Mouse (Mus musculus): ENCODE results near the gene Ahcyl1. TPM values are rescaled to one million over a fixed set of nuclear protein-coding genes. Genes with fewer than 3 reads are reported as not detected.

The Ahcyl1 gene
- total and polyA plus RNA-seq, 3 experiments: 31.3 to 83.4 (median 32.5) TPM

GRCm38 (mm10) chr3:107630682-107631522 is 65.5 kb downstream of the Ahcyl1 start, which contains the start of gene Gm10961 (continued):
- TF ChIP-seq ETS1 (conservative IDR thresholded peaks at IDR 0.05; ENCODE audit: low read depth, low read length) (peak; percentile 44), BHLHE40 (IDR thresholded peaks at IDR 0.05; ENCODE audit: low read depth, low read length) (0 out of 2 replicates have a peak, but pooled peaks have one; percentile 8), UBTF (IDR thresholded peaks at IDR 0.05; ENCODE audit: low read depth, low read length) (peak; percentile 57; the same call in 1 of the 2 replicates), MAFK (IDR thresholded peaks at IDR 0.05; ENCODE audit: insufficient replicate concordance, low read length) (no peak), MXI1 (IDR thresholded peaks at IDR 0.05; ENCODE audit: low read depth, low read length) (no peak), TBP (conservative IDR thresholded peaks at IDR 0.05; ENCODE audit: low read depth, low read length) (no peak)

- H3K27ac ChIP-seq (ENCODE audit: insufficient read depth, low read depth): no peak overlapping the region
- in situ Hi-C loops (cut with MboI; ENCODE audit: low pct_ligation_motif_present, low pct_unique_long_range_greater_than_20kb, low sequenced_read_pairs) (no loop called here), dilution Hi-C loops (cut with MboI; ENCODE audit: extremely low pct_ligation_motif_present, extremely low pct_unique_long_range_greater_than_20kb, low sequenced_read_pairs) (no loop called here)
- no peak overlapping the region for H3K9ac ChIP-seq (ENCODE audit: insufficient read depth, low read depth)
- H3K4me1 ChIP-seq (ENCODE audit: control insufficient read depth in 1 of 2, insufficient read depth in 2 of 2): peaks cover 6 to 23% of the 10 kb centered on the region in 2 experiments; a peak in 3 of 4 replicates
- no peaks in the 10 kb centered on the region for H3K27me3 ChIP-seq (replicated peaks)
- no peak for TF ChIP-seq JUND (conservative IDR thresholded peaks at IDR 0.05; ENCODE audit: low read depth, low read length)
- no peak for TF ChIP-seq CHD1 (IDR thresholded peaks at IDR 0.05; ENCODE audit: low read depth, low read length)
- H3K36me3 ChIP-seq (replicated peaks in 1 of 2; ENCODE audit: control insufficient read depth in 1 of 2, insufficient read depth in 1 of 2, low read length in 1 of 2): peaks cover 36 to 51% of the 10 kb centered on the region in 2 experiments
- H3K4me2 ChIP-seq (ENCODE audit: insufficient read depth, low read depth, poor library complexity, severe bottlenecking): no peak overlapping the region
- no peaks in the 10 kb centered on the region for H3K79me2 ChIP-seq (replicated peaks; ENCODE audit: control insufficient read depth, extremely low read depth, insufficient read depth, poor library complexity, severe bottlenecking)
- H3K9me3 ChIP-seq (replicated peaks; ENCODE audit: low read length): no peaks in the 10 kb centered on the region
- DNase-seq (ENCODE audit: extremely low read depth): no peak
- no peak overlapping the region for H3K4me3 ChIP-seq (replicated peaks in 1 of 3; ENCODE audit: low read depth in 2 of 3, low read length in 2 of 3, poor library complexity in 1 of 3)
Observed at GRCm38 (mm10) chr3:107629411-107629810, 66.9 kb downstream of the Ahcyl1 start.

- Histone ChIP-seq H3K9ac (ENCODE audit: insufficient read depth, low read depth) (no peak overlapping the region), H3K27ac (ENCODE audit: insufficient read depth, low read depth) (no peak overlapping the region), H3K4me1 (ENCODE audit: control insufficient read depth in 1 of 2, insufficient read depth in 2 of 2) (peaks cover 6 to 30% of the 10 kb centered on the region in 2 experiments; a peak in 3 of 4 replicates), H3K36me3 (replicated peaks in 1 of 2; ENCODE audit: control insufficient read depth in 1 of 2, insufficient read depth in 1 of 2, low read length in 1 of 2) (peaks cover 42 to 60% of the 10 kb centered on the region in 2 experiments), H3K27me3 (replicated peaks) (no peaks in the 10 kb centered on the region), H3K4me3 (replicated peaks in 1 of 3; ENCODE audit: low read depth in 2 of 3, low read length in 2 of 3, poor library complexity in 1 of 3) (no peak overlapping the region), H3K9me3 (replicated peaks; ENCODE audit: low read length) (no peaks in the 10 kb centered on the region), H3K4me2 (ENCODE audit: insufficient read depth, low read depth, poor library complexity, severe bottlenecking) (no peak overlapping the region), H3K79me2 (replicated peaks; ENCODE audit: control insufficient read depth, extremely low read depth, insufficient read depth, poor library complexity, severe bottlenecking) (no peaks in the 10 kb centered on the region)
- dilution Hi-C loops (cut with MboI; ENCODE audit: extremely low pct_ligation_motif_present, extremely low pct_unique_long_range_greater_than_20kb, low sequenced_read_pairs): no loop called here
- in situ Hi-C loops (cut with MboI; ENCODE audit: low pct_ligation_motif_present, low pct_unique_long_range_greater_than_20kb, low sequenced_read_pairs): no loop called here
- TF ChIP-seq MYC (IDR thresholded peaks at IDR 0.05; ENCODE audit: low read depth, low read length): no peak
- TF ChIP-seq POLR2A (IDR thresholded peaks at IDR 0.05; ENCODE audit: low read depth, low read length): no peak
- TF ChIP-seq BHLHE40 (IDR thresholded peaks at IDR 0.05; ENCODE audit: low read depth, low read length): no peak
- TF ChIP-seq ETS1 (conservative IDR thresholded peaks at IDR 0.05; ENCODE audit: low read depth, low read length): no peak
- TF ChIP-seq PAX5 (IDR thresholded peaks at IDR 0.05; ENCODE audit: low read length): no peak
- TF ChIP-seq KAT2A (IDR thresholded peaks at IDR 0.05; ENCODE audit: insufficient replicate concordance, low read length): no peak
- TF ChIP-seq EP300 (IDR thresholded peaks at IDR 0.05; ENCODE audit: low read length): no peak
- TF ChIP-seq GABPA (IDR thresholded peaks at IDR 0.05; ENCODE audit: insufficient replicate concordance, low read depth, low read length): no peak
- TF ChIP-seq USF2 (conservative IDR thresholded peaks at IDR 0.05; ENCODE audit: low read depth, low read length): no peak
- TF ChIP-seq CTCF (conservative IDR thresholded peaks at IDR 0.05 in 1 of 2, IDR thresholded peaks at IDR 0.05 in 1 of 2; ENCODE audit: low read depth in 2 of 2, low read length in 2 of 2): no peak
- no peak for TF ChIP-seq CHD2 (IDR thresholded peaks at IDR 0.05; ENCODE audit: low read length)
- TF ChIP-seq ZMIZ1 (IDR thresholded peaks at IDR 0.05; ENCODE audit: low read depth, low read length): no peak
- no peak for TF ChIP-seq NRF1 (IDR thresholded peaks at IDR 0.05; ENCODE audit: low read depth, low read length)
- no peak for TF ChIP-seq ELF1 (IDR thresholded peaks at IDR 0.05; ENCODE audit: low read depth, low read length)
- no peak for TF ChIP-seq ZNF384 (IDR thresholded peaks at IDR 0.05; ENCODE audit: low read depth, low read length)
- no peak for TF ChIP-seq TBP (conservative IDR thresholded peaks at IDR 0.05; ENCODE audit: low read depth, low read length)
- TF ChIP-seq SMC3 (IDR thresholded peaks at IDR 0.05; ENCODE audit: low read depth, low read length): no peak
- TF ChIP-seq UBTF (IDR thresholded peaks at IDR 0.05; ENCODE audit: low read depth, low read length): no peak
- DNase-seq (ENCODE audit: extremely low read depth): no peak
Observed at GRCm38 (mm10) chr3:107628551-107628950, 67.8 kb downstream of the Ahcyl1 start.
